Mouse (Mus musculus) brain, adult 2 months (tissue): ENCODE results near the gene Ift122.
"Not testable (repeated sequence)": the region's sequence is repeated elsewhere in the genome, so short reads cannot be mapped to it uniquely, and the experiment has no call there.

ENCODE experiments used
- DNase-seq: peaks from one replicate; pipeline ENCODE4 v3.0.0; 2011; ENCODE audit warnings: low read depth, low spot score

Gene Ift122

GRCm38 (mm10) chr6:115846640-115847411 is 6.4 kb upstream of the Ift122 start:
- DNase-seq, result peak; percentile 82

GRCm38 (mm10) chr6:115848598-115849304 is 4.5 kb upstream of the Ift122 start:
- DNase-seq, result no peak

DNA sequence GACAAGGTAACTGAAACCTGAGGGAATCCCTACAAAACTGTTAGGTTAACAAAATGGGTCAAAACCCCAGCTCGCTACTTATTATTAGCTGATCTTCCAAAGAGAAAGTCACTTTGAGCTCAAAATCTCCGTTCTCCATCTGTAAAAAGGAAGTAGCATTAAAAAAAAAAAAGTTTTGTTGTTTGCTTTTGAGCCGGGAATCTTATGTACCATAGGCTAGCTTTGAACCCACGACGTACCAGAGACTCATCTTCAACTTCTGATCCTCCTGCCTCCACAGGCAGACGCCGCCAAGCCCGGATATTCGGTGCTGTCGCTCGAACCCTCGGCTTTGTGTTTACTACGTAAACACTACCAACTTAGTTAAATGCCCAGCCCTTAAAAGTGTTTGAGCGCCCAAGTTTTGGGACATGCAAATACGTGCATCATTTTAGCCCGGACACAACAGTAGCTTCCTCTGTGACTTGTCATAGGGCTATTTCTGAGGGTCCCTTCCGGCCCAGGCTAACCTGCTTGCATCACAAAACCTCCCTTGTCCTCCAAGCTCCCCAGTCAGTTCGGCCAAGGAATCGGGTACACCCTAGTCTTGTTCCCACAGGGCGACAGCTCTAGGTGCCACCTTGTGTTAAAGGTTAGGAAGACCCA is 702 bp upstream of the Ift122 start:
- no peak for DNase-seq

DNA sequence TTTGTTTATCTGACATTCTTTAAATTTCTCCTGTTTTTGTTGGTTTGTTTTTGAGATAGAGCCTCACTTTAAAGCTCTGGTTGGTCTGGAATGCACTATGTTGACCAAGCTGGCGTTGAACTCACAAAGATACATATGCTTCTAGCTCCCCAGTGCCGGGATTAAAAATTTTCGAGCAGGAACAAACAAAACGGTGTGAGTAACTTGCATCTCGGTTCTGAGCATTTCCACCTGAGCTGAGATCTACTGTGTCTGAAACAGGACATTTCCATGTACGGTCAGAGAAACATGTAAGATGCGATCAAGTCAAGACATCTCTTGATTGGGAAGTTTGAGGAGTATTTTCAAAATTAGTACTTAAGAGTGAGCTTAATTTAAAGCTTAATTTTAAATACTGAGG is 715 bp downstream of the Ift122 start:
- no peak for DNase-seq

DNA sequence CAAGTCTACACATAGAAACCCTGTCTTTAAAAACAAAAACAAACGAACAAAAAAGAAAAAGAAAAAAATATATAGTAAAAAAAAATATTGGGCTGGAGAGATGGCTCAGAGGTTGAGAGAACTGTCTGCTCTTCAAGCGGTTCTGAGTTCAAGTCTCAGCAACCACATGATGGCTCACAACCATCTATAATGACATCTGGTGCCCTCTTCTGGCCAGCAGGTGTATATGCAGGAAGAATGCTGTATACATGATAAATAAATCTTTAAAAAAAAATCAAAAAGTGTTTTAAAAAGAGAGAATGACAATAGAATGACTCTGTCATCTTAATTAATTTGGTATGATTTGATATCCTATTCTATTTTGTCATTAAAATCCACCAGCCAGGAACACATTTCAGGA is 1.2 kb downstream of the Ift122 start:
- no peak for DNase-seq

- DNase-seq, result peak; percentile 37
Measured at GRCm38 (mm10) chr6:115855733-115856360, 2.6 kb downstream of the Ift122 start.

DNA sequence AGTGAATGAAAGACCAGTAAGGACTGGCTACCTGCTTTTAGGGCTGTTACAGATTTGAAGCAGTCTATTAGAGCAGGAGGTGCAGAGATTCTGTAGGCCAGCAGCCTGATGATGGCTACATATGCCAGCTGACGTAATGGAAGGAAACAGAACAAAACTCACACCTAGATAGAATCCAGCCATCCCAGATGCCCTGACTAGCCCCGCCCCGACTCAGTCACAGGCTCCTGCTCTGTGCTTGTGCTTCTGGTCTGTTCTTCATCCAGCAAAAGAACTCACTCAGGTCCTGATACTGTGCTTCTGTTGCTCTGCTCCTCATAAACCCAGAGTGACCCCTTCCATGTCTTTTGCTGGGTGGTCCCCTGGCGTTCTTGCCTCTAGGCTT is 3.1 kb downstream of the Ift122 start:
- peak; percentile 40 for DNase-seq

- no peak for DNase-seq
Measured at GRCm38 (mm10) chr6:115859258-115859657, 6.0 kb downstream of the Ift122 start.

DNA sequence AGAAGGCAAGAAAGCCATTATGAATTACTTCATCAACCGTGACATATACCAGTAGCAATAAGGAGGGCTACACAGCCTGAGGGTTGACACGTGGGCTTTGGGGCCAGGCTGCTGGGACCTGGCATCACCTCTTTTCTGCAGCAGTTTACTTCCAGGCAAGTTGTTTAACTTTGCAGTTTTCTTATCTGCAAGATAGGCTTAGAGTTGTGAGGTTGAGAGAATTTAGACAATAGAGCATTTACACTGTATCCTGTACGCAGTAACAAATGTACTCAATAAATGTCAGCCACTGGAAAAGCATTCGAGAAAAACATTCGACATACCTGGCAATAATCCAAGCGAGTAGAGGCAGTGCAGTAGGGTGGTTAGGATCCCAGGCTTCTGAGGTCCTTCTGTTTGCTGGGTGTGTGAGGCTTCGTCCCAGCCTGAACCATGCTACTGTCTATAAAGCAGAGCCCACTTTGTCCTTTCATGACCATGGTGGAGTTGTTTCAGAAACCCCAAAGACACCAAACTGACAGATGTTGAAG is 6.8 kb downstream of the Ift122 start:
- DNase-seq, result no peak

DNA sequence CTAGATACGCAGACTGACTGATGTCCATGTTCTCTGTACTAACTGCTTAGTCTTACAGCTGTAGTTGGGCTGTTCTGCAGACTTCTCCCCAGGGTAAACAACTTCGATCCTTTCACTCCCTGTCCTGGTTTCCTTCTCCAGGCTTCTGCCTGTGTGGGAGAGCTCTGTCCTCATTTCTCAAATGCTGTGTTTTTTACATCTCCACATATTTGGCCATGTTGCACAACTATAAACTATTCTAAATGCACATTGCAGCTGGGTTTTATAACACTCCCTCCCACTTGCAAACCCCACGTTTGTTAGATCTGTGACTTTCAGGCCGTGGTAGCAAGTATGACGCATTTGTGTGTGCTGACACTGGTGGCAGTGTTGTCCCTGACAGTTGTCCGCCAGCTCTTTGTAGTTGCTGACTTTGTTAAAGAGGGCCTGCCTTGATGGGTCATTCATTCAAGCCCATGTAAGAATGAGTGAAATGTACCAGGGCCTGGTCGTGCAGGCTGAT is 10.1 kb downstream of the Ift122 start:
- DNase-seq, result peak; percentile 87

DNA sequence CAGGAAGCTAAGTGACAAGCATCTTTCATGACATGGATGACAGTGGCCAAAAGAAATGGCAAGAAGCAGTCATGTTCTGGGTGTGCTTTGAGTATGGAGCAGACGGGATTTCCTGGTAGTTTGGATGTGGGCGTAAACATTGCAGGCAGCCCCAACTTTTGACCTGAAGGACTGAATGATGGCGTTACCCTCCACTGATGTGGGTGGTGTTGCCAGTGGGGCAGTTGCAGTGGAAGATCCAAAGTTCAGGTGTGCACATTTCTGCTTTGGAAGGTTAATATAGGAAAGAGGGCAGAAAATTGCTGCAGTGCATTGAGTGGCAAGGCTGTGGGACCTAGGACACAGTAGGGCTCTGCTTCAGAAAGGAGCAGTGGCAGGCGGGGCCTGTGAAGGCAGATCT is 12.0 kb downstream of the Ift122 start:
- no peak for DNase-seq

- DNase-seq, result not testable (repeated sequence)
Measured at GRCm38 (mm10) chr6:115867157-115867556, 13.9 kb downstream of the Ift122 start.

GRCm38 (mm10) chr6:115871318-115871717 is 18.0 kb downstream of the Ift122 start:
- DNase-seq, result not testable (repeated sequence)

DNA sequence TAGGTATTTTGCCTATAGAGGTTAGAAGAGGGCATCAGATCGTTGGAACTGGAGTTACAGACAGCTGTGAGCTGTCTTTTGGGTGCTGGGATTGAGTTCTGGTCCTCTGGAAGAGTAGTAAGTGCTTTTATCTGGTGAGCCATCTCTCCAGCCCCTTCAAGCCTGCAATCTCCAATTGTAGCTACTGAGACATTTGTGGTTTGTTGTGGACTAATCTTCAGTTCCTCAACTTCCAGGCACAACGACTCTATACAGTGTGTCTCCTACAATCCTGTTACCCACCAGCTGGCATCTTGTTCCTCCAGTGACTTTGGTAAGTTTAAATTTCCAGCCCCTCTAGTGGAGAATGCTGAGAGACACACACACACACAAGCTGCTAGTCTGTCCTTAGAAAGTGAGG is 24.0 kb downstream of the Ift122 start:
- no peak for DNase-seq

GRCm38 (mm10) chr6:115878694-115879093 is 25.4 kb downstream of the Ift122 start:
- no peak for DNase-seq

- DNase-seq, result no peak
Measured at GRCm38 (mm10) chr6:115879736-115880135, 26.5 kb downstream of the Ift122 start.

- no peak for DNase-seq
Measured at GRCm38 (mm10) chr6:115880751-115881150, 27.5 kb downstream of the Ift122 start.

DNA sequence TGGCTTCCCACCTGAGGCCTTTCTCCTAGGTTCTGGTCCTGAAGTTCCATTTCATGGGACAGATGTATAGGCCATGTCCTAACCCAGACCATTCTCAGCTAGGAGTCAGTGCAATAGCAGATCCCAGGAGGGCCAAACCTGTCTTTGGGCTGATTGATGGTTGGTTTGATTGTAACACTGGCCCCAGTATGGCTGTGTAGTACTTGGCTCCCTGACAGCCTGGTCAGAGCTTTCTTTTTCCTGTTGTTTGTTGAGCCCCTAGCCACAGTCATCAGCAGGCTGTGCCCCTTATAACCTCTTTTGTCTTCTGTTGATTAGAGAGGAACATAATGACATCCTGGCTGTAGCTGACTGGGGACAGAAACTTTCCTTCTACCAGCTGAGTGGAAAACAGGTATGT is 30.7 kb downstream of the Ift122 start:
- no peak for DNase-seq

DNA sequence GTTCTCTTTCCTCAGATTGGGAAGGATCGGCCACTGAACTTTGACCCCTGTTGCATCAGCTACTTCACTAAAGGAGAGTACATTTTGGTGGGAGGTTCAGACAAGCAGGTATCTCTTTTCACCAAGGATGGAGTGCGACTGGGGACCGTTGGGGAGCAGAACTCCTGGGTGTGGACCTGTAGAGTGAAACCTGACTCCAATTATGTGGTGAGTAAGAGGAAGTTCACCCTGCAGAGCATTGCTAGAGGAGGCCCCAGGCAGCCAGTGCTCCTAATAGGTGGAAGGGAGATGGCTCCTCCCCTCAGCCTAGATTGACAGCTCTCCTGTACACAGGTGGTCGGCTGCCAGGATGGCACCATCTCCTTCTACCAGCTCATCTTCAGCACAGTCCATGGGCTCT is 33.6 kb downstream of the Ift122 start:
- no peak for DNase-seq

- DNase-seq, result peak; percentile 35
Measured at GRCm38 (mm10) chr6:115888296-115888695, 35.0 kb downstream of the Ift122 start.

DNA sequence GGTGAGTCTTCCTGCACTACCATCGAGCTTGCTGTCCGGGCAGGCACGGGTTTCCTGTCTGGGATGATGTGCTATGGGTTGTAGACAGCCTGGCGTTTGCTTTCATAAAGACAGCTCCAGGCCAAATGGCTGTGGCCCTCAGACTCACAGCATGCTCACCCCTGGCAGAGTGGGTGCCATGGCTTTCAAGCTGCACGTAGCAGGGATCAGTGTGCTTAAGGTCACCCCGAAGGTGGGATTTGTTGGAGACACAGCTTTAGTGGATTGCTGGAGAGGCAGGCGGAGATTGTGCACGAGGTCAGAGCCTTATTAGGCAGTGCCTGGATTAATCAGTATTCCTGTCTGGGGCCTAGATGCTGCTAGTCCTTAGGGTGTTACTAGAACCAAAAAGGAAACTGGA is 37.3 kb downstream of the Ift122 start:
- no peak for DNase-seq

DNA sequence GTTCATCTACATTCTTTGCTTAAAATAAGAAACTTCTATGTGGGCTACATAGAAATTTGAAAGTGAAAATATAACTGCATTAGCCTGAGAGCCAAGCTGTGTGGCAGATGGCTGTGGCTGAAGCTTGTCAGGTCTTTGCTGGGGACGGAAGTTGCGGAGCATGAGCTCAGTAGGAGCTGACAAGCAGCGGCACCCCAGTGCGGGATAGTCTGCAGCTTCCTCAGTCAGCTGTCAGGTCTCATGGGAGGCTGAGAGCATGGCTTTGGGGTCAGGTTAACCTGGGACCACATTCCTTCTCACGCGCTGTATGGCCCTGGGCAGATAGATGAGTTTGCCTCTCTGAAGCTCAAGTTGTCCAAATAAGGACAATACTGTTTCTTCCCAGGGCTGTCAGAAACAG is 37.8 kb downstream of the Ift122 start:
- DNase-seq, result peak; percentile 87
